Mouse (Mus musculus) heart, adult 2 months (tissue): ENCODE measurements at regions not wholly inside any gene's neighbourhood (a gene's known extent, or its start where the extent isn't known, plus 50 kb on each side); places are given as distances from the start of the nearest gene placed in this dataset.

ENCODE experiments used
- CTCF ChIP-seq: fragments of 200-600 bp; IDR thresholded peaks from 2 replicates; pipeline ENCODE4 v1.8.1; 2022; ENCODE audit warnings: antibody characterized with exemption, mild to moderate bottlenecking, moderate library complexity
- EP300 ChIP-seq: fragments of 200-500 bp; IDR thresholded peaks from 2 replicates; pipeline ENCODE4 v1.6.1; 2011; ENCODE audit warnings: low read depth, low read length, control low read depth; ENCODE audit not compliant: insufficient read depth
- POLR2A ChIP-seq: fragments of 200-500 bp; IDR thresholded peaks from 2 replicates; pipeline ENCODE4 v1.6.1; 2011; ENCODE audit warnings: mild to moderate bottlenecking, low read depth, low read length, control low read depth; ENCODE audit not compliant: insufficient read depth

DNA sequence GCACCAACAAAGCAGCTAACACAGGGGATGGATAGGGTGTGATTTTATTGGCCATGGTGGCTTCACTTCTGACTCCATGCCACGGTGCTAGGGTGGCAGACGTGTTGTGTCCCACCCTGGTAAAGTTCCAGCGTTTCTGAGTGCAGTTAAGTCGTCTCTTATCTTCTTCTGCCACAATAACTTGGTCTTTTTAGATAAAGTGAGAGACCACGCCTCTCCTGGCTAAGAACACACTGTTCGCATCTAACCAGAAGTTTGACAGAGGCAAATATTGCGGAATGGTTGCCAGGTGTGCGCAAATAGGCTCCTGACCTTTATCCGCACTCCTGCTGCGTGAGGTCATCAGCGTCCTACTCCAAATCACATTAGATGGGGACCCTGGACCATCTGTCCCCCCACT is 66.2 kb upstream of the Jarid2 start:
- TF ChIP-seq EP300 (no peak), CTCF (no peak), POLR2A (no peak)
